Mouse (Mus musculus) limb, embryonic 10.5 days (tissue): ENCODE results near the gene Rtp2. TPM values are rescaled to one million over a fixed set of nuclear protein-coding genes. Genes with fewer than 3 reads are reported as not detected.
A peak's percentile ranks its signal among the peaks of the same experiment; 100 is the strongest.

ENCODE experiments used
- DNase-seq: peaks from one replicate; pipeline ENCODE4 v3.0.0-alpha.2; 2017; ENCODE audit warnings: low spot score
- H3K27ac ChIP-seq: fragments of 300-500 bp; sonication (generic); 2 replicates; pipeline ENCODE4 v1.5.1; 2016; ENCODE audit warnings: mild to moderate bottlenecking
- H3K27me3 ChIP-seq: fragments of 300-500 bp; sonication (generic); 2 replicates; pipeline ENCODE4 v1.6.1; 2016; ENCODE audit warnings: low read depth, mild to moderate bottlenecking; ENCODE audit not compliant: poor library complexity, severe bottlenecking
- H3K36me3 ChIP-seq: fragments of 300-500 bp; sonication (generic); 2 replicates; pipeline ENCODE4 v1.6.1; 2016; ENCODE audit warnings: mild to moderate bottlenecking, moderate library complexity
- H3K4me1 ChIP-seq: fragments of 300-500 bp; sonication (generic); 2 replicates; pipeline ENCODE4 v1.6.1; 2016
- H3K4me3 ChIP-seq: fragments of 300-500 bp; sonication (generic); 2 replicates; pipeline ENCODE4 v1.5.1; 2016; ENCODE audit warnings: mild to moderate bottlenecking, moderate library complexity
- H3K9me3 ChIP-seq: fragments of 300-500 bp; sonication (generic); replicated peaks from 2 replicates; pipeline ENCODE4 v1.6.1; 2016; ENCODE audit warnings: mild to moderate bottlenecking
- WGBS: fragments of 180-500 bp; shearing (Covaris S2); methylation state at CpG from one replicate; pipeline ENCODE4 v1.1.7; 2016; 5-methylcytosine and 5-hydroxymethylcytosine counted together
- polyA plus RNA-seq: library from polyadenylated mRNA; unstranded; fragments of >200 nt; fragmentation: Nextera tagmentation; extraction: Ambion mirVana; gene quantifications from 2 replicates; pipeline ENCODE4 v1.2.1, GENCODE M21; 2016

Gene Rtp2
- polyA plus RNA-seq, 1 experiment from 2014 or later, result not detected

DNA sequence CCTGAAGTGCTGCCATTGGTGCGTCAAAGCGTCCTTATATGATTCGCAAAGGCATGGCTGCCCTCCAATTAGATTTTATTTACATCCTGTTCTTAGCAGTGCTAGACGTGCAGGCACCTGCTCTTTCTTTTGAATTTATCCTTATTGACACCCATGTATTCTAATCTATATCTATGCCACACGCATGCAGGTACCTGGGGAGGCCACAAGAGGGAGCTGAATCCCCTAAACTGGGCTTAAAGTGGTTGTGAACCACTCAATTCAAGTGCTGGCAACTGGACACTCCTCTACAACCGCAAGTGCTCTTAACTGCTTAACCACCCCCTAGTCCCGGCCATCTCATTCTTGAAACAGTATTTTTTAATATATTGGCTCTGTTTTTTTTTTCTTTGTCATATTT, 35.1 kb upstream of the Rtp2 start:
- no peak overlapping the region for H3K27ac ChIP-seq
- WGBS, result 88% methylated on average over 7 of the region's 7 CpGs
- H3K27me3 ChIP-seq, result no peaks in the 10 kb centered on the region
- H3K4me3 ChIP-seq, result no peak overlapping the region
- no peaks in the 10 kb centered on the region for H3K9me3 ChIP-seq
- H3K4me1 ChIP-seq, result peaks cover 5% of the 10 kb centered on the region; the same call in 1 of the 2 replicates
- no peak for DNase-seq
- H3K36me3 ChIP-seq, result no peaks in the 10 kb centered on the region

DNA sequence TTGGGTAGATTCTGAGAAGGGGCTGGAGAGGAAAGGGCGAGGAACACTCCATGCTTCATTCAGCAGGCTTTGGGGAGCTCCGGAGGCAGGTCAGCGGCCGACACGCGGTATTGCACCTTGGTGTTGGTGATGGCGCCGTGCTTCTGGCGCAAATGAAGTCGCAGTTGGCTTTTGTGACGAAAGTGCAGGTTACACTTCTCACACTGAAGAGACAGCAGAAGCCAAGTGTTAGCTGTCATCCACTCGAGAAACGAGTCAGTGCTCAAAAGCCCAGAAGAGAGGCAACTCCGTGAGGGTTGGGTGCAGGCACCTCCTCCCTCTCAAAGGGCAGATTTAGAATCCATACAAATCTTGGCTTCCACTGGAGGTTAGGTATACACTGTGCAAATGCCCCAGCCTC, 33.9 kb upstream of the Rtp2 start:
- Histone ChIP-seq H3K27ac (no peak overlapping the region), H3K4me3 (no peak overlapping the region), H3K4me1 (peaks cover 5% of the 10 kb centered on the region; the same call in 1 of the 2 replicates), H3K9me3 (no peaks in the 10 kb centered on the region), H3K27me3 (no peaks in the 10 kb centered on the region), H3K36me3 (no peaks in the 10 kb centered on the region)
- 88% methylated on average over 14 of the region's 14 CpGs for whole genome bisulfite sequencing
- no peak for DNase-seq

GRCm38 (mm10) chr16:23964706-23965367, 32.6 kb upstream of the Rtp2 start:
- WGBS, result 88% methylated on average over 14 of the region's 14 CpGs
- Histone ChIP-seq H3K27me3 (no peaks in the 10 kb centered on the region), H3K4me1 (peaks cover 5% of the 10 kb centered on the region; the same call in 1 of the 2 replicates), H3K9me3 (no peaks in the 10 kb centered on the region), H3K27ac (no peak overlapping the region), H3K36me3 (no peaks in the 10 kb centered on the region), H3K4me3 (no peak overlapping the region)
- no peak for DNase-seq

DNA sequence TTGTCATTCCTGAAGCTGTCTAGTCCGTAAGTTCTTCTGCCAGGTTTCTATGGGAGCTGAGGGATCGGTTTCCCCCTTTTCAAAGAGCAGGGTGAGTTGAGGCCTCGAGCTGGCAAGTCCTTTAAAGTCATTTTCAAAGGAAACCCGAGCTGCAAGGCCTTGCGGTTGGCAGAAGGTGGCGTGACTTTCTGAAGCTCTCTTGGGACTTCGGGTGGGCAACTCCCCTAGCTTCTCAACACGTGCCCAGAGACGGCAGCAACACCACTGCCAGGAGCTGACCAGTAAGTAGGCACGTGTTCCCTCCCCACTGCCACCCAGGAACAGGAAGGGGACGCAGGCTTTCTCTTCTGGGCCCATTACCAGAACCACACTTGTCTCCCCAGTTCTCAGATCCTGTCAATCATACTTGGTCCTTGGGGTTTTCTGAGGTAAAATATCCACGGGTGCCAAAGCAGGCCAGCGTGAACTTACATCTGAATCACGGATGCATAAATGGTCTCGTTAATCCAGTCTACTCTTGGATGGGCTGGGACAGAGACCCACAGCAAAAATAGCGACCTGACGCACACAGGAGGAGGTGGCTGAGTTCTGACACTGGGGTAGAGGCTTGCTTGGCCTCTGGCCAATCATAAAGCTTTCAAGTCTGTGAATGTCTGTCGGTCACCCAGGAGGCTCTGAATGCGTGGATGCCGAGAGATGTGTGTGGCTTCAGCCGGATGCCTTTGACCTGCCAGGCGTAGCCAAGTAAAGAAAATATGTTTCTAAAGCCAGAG, 31.9 kb upstream of the Rtp2 start:
- H3K9me3 ChIP-seq, result no peaks in the 10 kb centered on the region
- WGBS, result 77% methylated on average over 22 of the region's 22 CpGs
- H3K4me1 ChIP-seq, result peaks cover 5% of the 10 kb centered on the region; the same call in 1 of the 2 replicates
- H3K27me3 ChIP-seq, result no peaks in the 10 kb centered on the region
- no peak for DNase-seq
- H3K36me3 ChIP-seq, result no peaks in the 10 kb centered on the region
- H3K27ac ChIP-seq, result no peak overlapping the region
- no peak overlapping the region for H3K4me3 ChIP-seq

DNA sequence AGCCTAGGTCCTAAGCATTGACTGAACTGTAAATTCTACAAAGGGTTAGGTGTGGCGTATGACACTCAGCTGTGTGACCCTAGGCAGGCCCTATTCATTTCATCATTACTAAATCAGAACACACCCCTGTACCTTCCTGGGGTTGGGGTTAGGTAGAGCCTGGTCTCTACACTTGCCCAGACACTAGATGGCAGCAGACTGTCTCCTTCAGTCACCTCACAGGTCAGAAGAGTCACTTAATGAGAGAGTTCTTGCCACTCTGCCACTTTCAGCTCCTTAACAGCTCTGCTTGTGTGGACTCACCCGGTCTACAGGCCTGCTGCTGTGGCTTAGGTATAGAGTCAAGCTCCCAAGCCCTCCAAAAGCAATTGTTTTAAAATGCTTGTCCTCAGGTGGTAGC, 30.2 kb upstream of the Rtp2 start:
- no peaks in the 10 kb centered on the region for H3K36me3 ChIP-seq
- no peak overlapping the region for H3K4me3 ChIP-seq
- no peak overlapping the region for H3K27ac ChIP-seq
- no peaks in the 10 kb centered on the region for H3K9me3 ChIP-seq
- 78% methylated on average over 2 of the region's 2 CpGs for WGBS
- no peak for DNase-seq
- no peaks in the 10 kb centered on the region for H3K27me3 ChIP-seq
- peaks cover 5% of the 10 kb centered on the region; the same call in 1 of the 2 replicates for H3K4me1 ChIP-seq

GRCm38 (mm10) chr16:23958938-23959337, 26.7 kb upstream of the Rtp2 start:
- DNase-seq, result no peak

GRCm38 (mm10) chr16:23953959-23954260, 21.7 kb upstream of the Rtp2 start:
- Histone ChIP-seq H3K27ac (no peak overlapping the region), H3K4me1 (no peaks in the 10 kb centered on the region), H3K4me3 (no peak overlapping the region), H3K27me3 (no peaks in the 10 kb centered on the region), H3K36me3 (no peaks in the 10 kb centered on the region), H3K9me3 (no peaks in the 10 kb centered on the region)
- DNase-seq, result no peak
- whole genome bisulfite sequencing, result 4% methylated on average over 1 of the region's 1 CpGs

More at GRCm38 (mm10) chr16:23958938-23959337, 26.7 kb upstream of the Rtp2 start:
- Histone ChIP-seq H3K4me3 (no peak overlapping the region), H3K27ac (no peak overlapping the region), H3K27me3 (no peaks in the 10 kb centered on the region), H3K9me3 (no peaks in the 10 kb centered on the region), H3K4me1 (peaks cover 3% of the 10 kb centered on the region; the same call in 1 of the 2 replicates), H3K36me3 (no peaks in the 10 kb centered on the region)

- H3K9me3 ChIP-seq, result no peaks in the 10 kb centered on the region
- no peaks in the 10 kb centered on the region for H3K27me3 ChIP-seq
- DNase-seq, result peak; percentile 81
- WGBS, result 53% methylated on average over 11 of the region's 11 CpGs
- peak overlapping the region; percentile 43; the same call in 1 of the 2 replicates for H3K27ac ChIP-seq
- H3K4me3 ChIP-seq, result no peak overlapping the region
- H3K4me1 ChIP-seq, result no peaks in the 10 kb centered on the region
- H3K36me3 ChIP-seq, result no peaks in the 10 kb centered on the region
These were observed 21.2 kb upstream of the Rtp2 start for GRCm38 (mm10) chr16:23953189-23953958.

GRCm38 (mm10) chr16:23952101-23952727, 20.0 kb upstream of the Rtp2 start:
- H3K4me3 ChIP-seq, result no peak overlapping the region

GRCm38 (mm10) chr16:23947654-23948053, 15.5 kb upstream of the Rtp2 start:
- Histone ChIP-seq H3K27ac (no peak overlapping the region), H3K36me3 (no peaks in the 10 kb centered on the region), H3K27me3 (no peaks in the 10 kb centered on the region), H3K4me3 (no peak overlapping the region), H3K9me3 (no peaks in the 10 kb centered on the region), H3K4me1 (no peaks in the 10 kb centered on the region)
- no peak for DNase-seq
- WGBS, result 90% methylated on average over 6 of the region's 6 CpGs

More at GRCm38 (mm10) chr16:23952101-23952727, 20.0 kb upstream of the Rtp2 start:
- 88% methylated on average over 4 of the region's 4 CpGs for WGBS
- Histone ChIP-seq H3K36me3 (no peaks in the 10 kb centered on the region), H3K9me3 (no peaks in the 10 kb centered on the region), H3K27me3 (no peaks in the 10 kb centered on the region), H3K27ac (no peak overlapping the region), H3K4me1 (no peaks in the 10 kb centered on the region)
- no peak for DNase-seq

DNA sequence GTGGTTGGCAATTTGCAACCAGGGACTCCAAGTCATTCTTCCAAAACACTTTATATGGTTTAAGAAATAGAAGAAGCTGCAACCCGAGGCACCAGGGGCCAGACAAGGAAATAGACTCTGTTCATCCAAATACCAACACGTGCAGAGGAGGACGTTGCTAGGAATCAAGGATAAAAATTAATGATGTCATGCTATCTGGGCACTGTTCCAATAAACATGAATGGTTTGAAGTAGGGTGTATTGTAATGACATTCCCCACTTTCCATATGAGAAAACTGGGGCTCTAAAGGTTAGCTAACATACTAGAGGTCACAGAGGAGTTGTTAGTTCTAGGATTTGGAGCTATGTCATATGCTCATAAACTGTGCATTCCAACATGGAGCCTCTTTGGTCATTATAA, 12.6 kb upstream of the Rtp2 start:
- Histone ChIP-seq H3K27ac (no peak overlapping the region), H3K9me3 (no peaks in the 10 kb centered on the region), H3K4me1 (no peaks in the 10 kb centered on the region), H3K27me3 (no peaks in the 10 kb centered on the region), H3K4me3 (no peak overlapping the region), H3K36me3 (no peaks in the 10 kb centered on the region)
- 88% methylated on average over 3 of the region's 3 CpGs for WGBS
- DNase-seq, result no peak

DNA sequence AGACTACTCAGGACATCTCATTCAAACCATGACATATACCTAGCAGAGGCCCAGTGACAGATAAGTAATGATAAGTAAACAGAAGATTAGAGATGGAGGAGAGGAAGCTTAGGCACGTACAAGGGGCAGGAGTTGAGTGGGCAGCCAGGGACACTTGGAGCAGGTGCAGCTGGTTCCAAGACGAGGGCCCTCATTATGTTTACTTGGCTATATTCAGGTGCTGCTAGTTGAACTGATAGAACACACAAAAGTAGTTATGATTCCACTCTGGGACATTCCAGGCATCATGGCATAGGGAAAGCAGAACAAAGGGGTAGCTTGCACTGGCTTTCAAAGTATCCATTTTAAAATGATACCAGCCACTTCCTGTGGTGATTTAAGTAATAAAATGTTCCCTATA, 2.2 kb upstream of the Rtp2 start:
- Histone ChIP-seq H3K4me1 (no peaks in the 10 kb centered on the region), H3K27ac (no peak overlapping the region), H3K36me3 (no peaks in the 10 kb centered on the region), H3K27me3 (no peaks in the 10 kb centered on the region), H3K4me3 (no peak overlapping the region), H3K9me3 (no peaks in the 10 kb centered on the region)
- 79% methylated on average over 2 of the region's 2 CpGs for WGBS
- no peak for DNase-seq
